Mouse (Mus musculus): Measurements from ENCODE around the gene Cd200r3. TPM values are rescaled to one million over a fixed set of nuclear protein-coding genes. Genes with fewer than 3 reads are reported as not detected.

The Cd200r3 gene
- polyA plus RNA-seq, 1 experiment: not detected

- TF ChIP-seq POLR2A (IDR thresholded peaks at IDR 0.05; ENCODE audit: extremely low read depth, insufficient read depth, low read length): no peak
- no peak for TF ChIP-seq CTCF (IDR thresholded peaks at IDR 0.05; ENCODE audit: extremely low read depth, insufficient read depth, low read length)
- no peak overlapping the region for H3K27ac ChIP-seq (ENCODE audit: insufficient read depth, low read length)
- no peaks in the 10 kb centered on the region for H3K4me1 ChIP-seq (ENCODE audit: control insufficient read depth, insufficient read depth, low read length)
- H3K4me3 ChIP-seq (ENCODE audit: insufficient read depth, low read length): no peak overlapping the region
These were observed 41.4 kb downstream of the Cd200r3 start for GRCm38 (mm10) chr16:44984925-44985324.

GRCm38 (mm10) chr16:44986029-44986428, 42.6 kb downstream of the Cd200r3 start:
- no peak overlapping the region for H3K4me3 ChIP-seq (ENCODE audit: insufficient read depth, low read length)
- H3K27ac ChIP-seq (ENCODE audit: insufficient read depth, low read length): no peak overlapping the region
- TF ChIP-seq POLR2A (IDR thresholded peaks at IDR 0.05; ENCODE audit: extremely low read depth, insufficient read depth, low read length) (no peak), CTCF (IDR thresholded peaks at IDR 0.05; ENCODE audit: extremely low read depth, insufficient read depth, low read length) (no peak)
- no peaks in the 10 kb centered on the region for H3K4me1 ChIP-seq (ENCODE audit: control insufficient read depth, insufficient read depth, low read length)

- H3K4me3 ChIP-seq (ENCODE audit: insufficient read depth, low read length): no peak overlapping the region
- no peak for TF ChIP-seq POLR2A (IDR thresholded peaks at IDR 0.05; ENCODE audit: extremely low read depth, insufficient read depth, low read length)
- no peak for TF ChIP-seq CTCF (IDR thresholded peaks at IDR 0.05; ENCODE audit: extremely low read depth, insufficient read depth, low read length)
- H3K4me1 ChIP-seq (ENCODE audit: control insufficient read depth, insufficient read depth, low read length): no peaks in the 10 kb centered on the region
These were observed 45.3 kb downstream of the Cd200r3 start for GRCm38 (mm10) chr16:44988667-44989357.

GRCm38 (mm10) chr16:44993319-44994019, 50.0 kb downstream of the Cd200r3 start:
- no peak for TF ChIP-seq CTCF (IDR thresholded peaks at IDR 0.05; ENCODE audit: extremely low read depth, insufficient read depth, low read length)
- TF ChIP-seq POLR2A (IDR thresholded peaks at IDR 0.05; ENCODE audit: extremely low read depth, insufficient read depth, low read length): no peak
- Histone ChIP-seq H3K27ac (ENCODE audit: insufficient read depth, low read length) (no peak overlapping the region), H3K4me3 (ENCODE audit: insufficient read depth, low read length) (no peak overlapping the region), H3K4me1 (ENCODE audit: control insufficient read depth, insufficient read depth, low read length) (no peaks in the 10 kb centered on the region)

More at GRCm38 (mm10) chr16:44988667-44989357, 45.3 kb downstream of the Cd200r3 start:
- no peak overlapping the region for H3K27ac ChIP-seq (ENCODE audit: insufficient read depth, low read length)

- TF ChIP-seq POLR2A (IDR thresholded peaks at IDR 0.05; ENCODE audit: extremely low read depth, insufficient read depth, low read length): no peak
- no peak for TF ChIP-seq CTCF (IDR thresholded peaks at IDR 0.05; ENCODE audit: extremely low read depth, insufficient read depth, low read length)
- H3K27ac ChIP-seq (ENCODE audit: insufficient read depth, low read length): no peak overlapping the region
- H3K4me1 ChIP-seq (ENCODE audit: control insufficient read depth, insufficient read depth, low read length): no peaks in the 10 kb centered on the region
- H3K4me3 ChIP-seq (ENCODE audit: insufficient read depth, low read length): no peak overlapping the region
These were observed 50.9 kb downstream of the Cd200r3 start for GRCm38 (mm10) chr16:44994206-44994953.

- Histone ChIP-seq H3K4me1 (ENCODE audit: control insufficient read depth, insufficient read depth, low read length) (no peaks in the 10 kb centered on the region), H3K4me3 (ENCODE audit: insufficient read depth, low read length) (no peak overlapping the region), H3K27ac (ENCODE audit: insufficient read depth, low read length) (no peak overlapping the region)
- TF ChIP-seq POLR2A (IDR thresholded peaks at IDR 0.05; ENCODE audit: extremely low read depth, insufficient read depth, low read length) (no peak), CTCF (IDR thresholded peaks at IDR 0.05; ENCODE audit: extremely low read depth, insufficient read depth, low read length) (no peak)
These were observed 51.6 kb downstream of the Cd200r3 start for GRCm38 (mm10) chr16:44995111-44995510.

GRCm38 (mm10) chr16:44996701-44997100, 53.2 kb downstream of the Cd200r3 start:
- no peak for TF ChIP-seq POLR2A (IDR thresholded peaks at IDR 0.05; ENCODE audit: extremely low read depth, insufficient read depth, low read length)
- TF ChIP-seq CTCF (IDR thresholded peaks at IDR 0.05; ENCODE audit: extremely low read depth, insufficient read depth, low read length): no peak
- H3K27ac ChIP-seq (ENCODE audit: insufficient read depth, low read length): no peak overlapping the region
- no peak overlapping the region for H3K4me3 ChIP-seq (ENCODE audit: insufficient read depth, low read length)
- no peaks in the 10 kb centered on the region for H3K4me1 ChIP-seq (ENCODE audit: control insufficient read depth, insufficient read depth, low read length)

GRCm38 (mm10) chr16:44999537-44999936, 56.1 kb downstream of the Cd200r3 start:
- no peak for TF ChIP-seq POLR2A (IDR thresholded peaks at IDR 0.05; ENCODE audit: extremely low read depth, insufficient read depth, low read length)
- no peak for TF ChIP-seq CTCF (IDR thresholded peaks at IDR 0.05; ENCODE audit: extremely low read depth, insufficient read depth, low read length)
- Histone ChIP-seq H3K4me1 (ENCODE audit: control insufficient read depth, insufficient read depth, low read length) (no peaks in the 10 kb centered on the region), H3K4me3 (ENCODE audit: insufficient read depth, low read length) (no peak overlapping the region), H3K27ac (ENCODE audit: insufficient read depth, low read length) (no peak overlapping the region)

GRCm38 (mm10) chr16:45004443-45004842, 61.0 kb downstream of the Cd200r3 start:
- Histone ChIP-seq H3K27ac (ENCODE audit: insufficient read depth, low read length) (no peak overlapping the region), H3K4me3 (ENCODE audit: insufficient read depth, low read length) (no peak overlapping the region), H3K4me1 (ENCODE audit: control insufficient read depth, insufficient read depth, low read length) (peaks cover 1% of the 10 kb centered on the region; the same call in 1 of the 2 replicates)
- no peak for TF ChIP-seq POLR2A (IDR thresholded peaks at IDR 0.05; ENCODE audit: extremely low read depth, insufficient read depth, low read length)

All from cortical plate, adult 2 months (tissue).